Mouse (Mus musculus) forebrain, embryonic 16.5 days (tissue): ENCODE data around the gene Pabpn1. TPM values are rescaled to one million over a fixed set of nuclear protein-coding genes. Genes with fewer than 3 reads are reported as not detected.

ENCODE experiments used
- ATAC-seq: fragments of 200-750 bp; cut with Nextera tagmentation; 2 replicates; pipeline ENCODE4 v1.8.0; 2017; ENCODE audit warnings: mild to moderate bottlenecking, moderate library complexity
- H3K27ac ChIP-seq: fragments of 300-500 bp; sonication (generic); 2 replicates; pipeline ENCODE4 v1.5.1; 2014; ENCODE audit warnings: low read length, control low read depth
- H3K27me3 ChIP-seq: fragments of 300-500 bp; sonication (generic); replicated peaks from 2 replicates; pipeline ENCODE4 v1.6.1; 2014; ENCODE audit warnings: low read length; ENCODE audit not compliant: control insufficient read depth, insufficient read depth
- H3K36me3 ChIP-seq: fragments of 300-500 bp; sonication (generic); 2 replicates; pipeline ENCODE4 v1.6.1; 2014; ENCODE audit not compliant: control insufficient read depth, insufficient read depth
- H3K4me1 ChIP-seq: fragments of 300-500 bp; sonication (generic); replicated peaks from 2 replicates; pipeline ENCODE4 v1.6.1; 2014; ENCODE audit warnings: low read length; ENCODE audit not compliant: control insufficient read depth, insufficient read depth
- H3K4me2 ChIP-seq: fragments of 300-500 bp; sonication (generic); 2 replicates; pipeline ENCODE4 v1.6.1; 2014; ENCODE audit warnings: mild to moderate bottlenecking, low read length, control low read depth
- H3K4me3 ChIP-seq: fragments of 300-500 bp; sonication (generic); replicated peaks from 2 replicates; pipeline ENCODE4 v1.5.1; 2014; ENCODE audit warnings: mild to moderate bottlenecking, low read length, control low read depth
- H3K9ac ChIP-seq: fragments of 300-500 bp; sonication (generic); replicated peaks from 2 replicates; pipeline ENCODE4 v1.6.1; 2014; ENCODE audit warnings: low read depth, low read length, control low read depth
- H3K9me3 ChIP-seq: fragments of 300-500 bp; sonication (generic); 2 replicates; pipeline ENCODE4 v1.6.1; 2016; ENCODE audit warnings: low read length; ENCODE audit not compliant: control insufficient read depth
- WGBS: fragments of 180-500 bp; shearing (Covaris S2); extraction: QIAGEN DNeasy Blood & Tissue Kit; methylation state at CpG from one replicate; pipeline ENCODE4 v1.1.7; 2014; 5-methylcytosine and 5-hydroxymethylcytosine counted together
- polyA plus RNA-seq: library from polyadenylated mRNA; unstranded; fragments of >200 nt; fragmentation: Nextera tagmentation; extraction: Ambion mirVana; gene quantifications from 2 replicates; pipeline ENCODE4 v1.2.1, GENCODE M21; 2015

Gene Pabpn1
- polyA plus RNA-seq, 1 experiment from 2014 or later: 150 TPM

DNA sequence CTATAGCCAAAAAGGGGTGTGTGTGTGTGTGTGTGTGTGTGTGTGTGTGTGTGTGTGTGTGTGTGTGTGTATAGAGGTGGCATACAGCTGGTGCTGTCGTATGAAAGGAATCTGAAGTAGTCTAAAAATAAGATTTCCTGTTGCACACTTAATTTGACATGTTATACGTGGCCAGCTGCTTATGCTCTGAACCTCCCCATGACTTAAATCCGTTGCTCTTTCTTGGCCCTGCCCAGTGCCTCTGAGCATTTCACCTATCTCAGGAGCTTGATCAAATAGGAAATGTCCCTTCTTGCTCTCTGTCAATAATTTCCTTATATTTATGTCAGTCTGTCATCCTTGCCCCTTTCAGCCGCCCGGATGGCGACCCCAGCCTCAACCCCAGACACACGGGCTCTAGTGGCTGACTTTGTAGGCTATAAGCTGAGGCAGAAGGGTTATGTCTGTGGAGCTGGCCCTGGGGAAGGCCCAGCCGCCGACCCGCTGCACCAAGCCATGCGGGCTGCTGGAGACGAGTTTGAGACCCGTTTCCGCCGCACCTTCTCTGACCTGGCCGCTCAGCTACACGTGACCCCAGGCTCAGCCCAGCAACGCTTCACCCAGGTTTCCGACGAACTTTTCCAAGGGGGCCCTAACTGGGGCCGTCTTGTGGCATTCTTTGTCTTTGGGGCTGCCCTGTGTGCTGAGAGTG, 8.1 kb upstream of the Pabpn1 start:
- H3K4me2 ChIP-seq: peak overlapping the region; percentile 90
- 26% methylated on average over 21 of the region's 21 CpGs for WGBS
- H3K27ac ChIP-seq: peak overlapping the region; percentile 74
- H3K36me3 ChIP-seq: no peaks in the 10 kb centered on the region
- ATAC-seq: no peak
- no peaks in the 10 kb centered on the region for H3K27me3 ChIP-seq
- H3K4me1 ChIP-seq: peaks cover 23% of the 10 kb centered on the region
- H3K9me3 ChIP-seq: no peaks in the 10 kb centered on the region
- peak overlapping the region; percentile 69 for H3K9ac ChIP-seq
- peak overlapping the region; percentile 55 for H3K4me3 ChIP-seq

DNA sequence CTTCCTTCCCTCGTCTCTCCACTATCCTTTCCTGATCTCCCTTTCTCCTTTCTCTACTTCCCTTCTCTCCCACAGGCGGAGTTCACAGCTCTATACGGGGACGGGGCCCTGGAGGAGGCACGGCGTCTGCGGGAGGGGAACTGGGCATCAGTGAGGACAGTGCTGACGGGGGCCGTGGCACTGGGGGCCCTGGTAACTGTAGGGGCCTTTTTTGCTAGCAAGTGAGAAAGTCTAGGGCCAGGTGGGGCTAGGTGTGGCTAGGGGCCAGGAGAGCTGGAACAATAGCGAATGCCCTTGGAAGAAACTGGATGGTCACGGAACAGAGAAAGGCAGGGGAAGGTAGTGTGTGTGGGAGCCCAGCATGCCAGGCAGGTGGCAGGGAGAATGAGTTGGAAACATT, 7.0 kb upstream of the Pabpn1 start:
- Histone ChIP-seq H3K27ac (no peak overlapping the region), H3K9me3 (no peaks in the 10 kb centered on the region), H3K9ac (no peak overlapping the region), H3K27me3 (no peaks in the 10 kb centered on the region), H3K4me2 (no peak overlapping the region), H3K36me3 (no peaks in the 10 kb centered on the region), H3K4me3 (no peak overlapping the region), H3K4me1 (peaks cover 23% of the 10 kb centered on the region)
- no peak for ATAC-seq
- WGBS: 93% methylated on average over 11 of the region's 11 CpGs

DNA sequence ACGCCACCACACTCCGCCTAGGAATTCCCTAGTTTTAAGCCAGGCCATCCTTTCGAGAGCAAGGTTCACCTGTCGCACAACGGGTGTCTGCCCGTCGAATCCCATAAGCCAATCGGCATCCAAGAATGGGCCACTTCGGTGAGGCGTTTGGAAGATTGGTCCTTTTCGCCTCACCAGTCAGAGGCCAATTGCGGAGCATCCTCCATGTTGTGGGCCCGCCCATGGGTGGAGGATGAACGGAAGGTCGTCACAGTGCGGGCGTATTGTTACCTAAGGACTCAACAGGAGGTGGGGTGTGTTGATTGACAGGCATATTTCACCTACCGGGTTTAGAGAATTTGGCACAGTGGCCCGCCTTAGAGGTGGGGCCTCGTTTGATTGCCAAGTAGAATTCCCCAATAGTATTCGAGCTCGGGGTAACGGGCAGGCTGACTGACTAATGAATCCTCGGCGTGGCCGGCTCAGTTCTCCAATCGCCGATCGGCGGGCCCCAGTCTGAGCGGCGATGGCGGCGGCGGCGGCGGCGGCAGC, 1.4 kb downstream of the Pabpn1 start:
- Histone ChIP-seq H3K4me3 (peak overlapping the region; percentile 94), H3K27me3 (no peaks in the 10 kb centered on the region), H3K4me2 (peak overlapping the region; percentile 59), H3K36me3 (peaks cover 19% of the 10 kb centered on the region), H3K9me3 (no peaks in the 10 kb centered on the region), H3K27ac (peak overlapping the region; percentile 95), H3K9ac (peak overlapping the region; percentile 91), H3K4me1 (peaks cover 18% of the 10 kb centered on the region)
- ATAC-seq: peak; percentile 99
- WGBS: under 1% methylated on average over 38 of the region's 38 CpGs

DNA sequence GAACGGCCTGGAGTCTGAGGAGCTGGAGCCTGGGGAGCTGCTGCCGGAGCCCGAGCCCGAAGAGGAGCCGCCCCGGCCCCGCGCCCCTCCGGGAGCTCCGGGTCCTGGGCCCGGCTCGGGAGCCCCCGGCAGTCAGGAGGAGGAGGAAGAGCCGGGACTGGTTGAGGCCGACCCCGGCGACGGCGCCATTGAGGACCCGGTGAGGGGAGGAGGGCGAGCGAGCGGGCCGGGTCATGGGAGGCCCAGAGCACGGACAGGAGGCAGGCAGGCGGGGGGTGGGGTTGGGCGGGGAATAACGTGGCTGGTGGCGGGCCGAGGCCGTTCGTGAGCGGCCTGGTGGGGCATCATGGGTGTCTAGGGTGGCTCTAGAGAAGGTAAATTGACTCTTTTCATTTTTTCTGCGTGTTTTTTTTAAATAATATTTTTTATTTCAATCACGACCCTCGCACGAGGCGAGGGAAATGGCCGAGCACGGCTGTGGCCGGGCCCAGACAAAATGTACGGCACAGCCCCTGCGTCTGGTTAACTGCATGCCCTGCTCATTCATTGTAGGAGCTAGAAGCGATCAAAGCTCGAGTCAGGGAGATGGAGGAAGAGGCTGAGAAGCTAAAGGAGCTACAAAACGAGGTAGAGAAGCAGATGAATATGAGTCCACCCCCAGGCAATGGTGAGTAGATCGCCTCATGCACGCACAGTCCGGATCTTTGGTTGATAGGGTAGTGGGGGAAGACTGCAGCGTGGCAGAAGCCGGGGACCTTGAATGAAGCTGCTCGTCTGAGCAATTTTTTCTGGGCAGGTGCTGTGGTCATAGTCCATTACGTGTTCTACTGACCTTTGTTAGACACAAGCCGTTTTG, 2.2 kb downstream of the Pabpn1 start:
- Histone ChIP-seq H3K9ac (peak overlapping the region; percentile 91), H3K4me3 (peak overlapping the region; percentile 94), H3K4me1 (peaks cover 18% of the 10 kb centered on the region), H3K36me3 (peaks cover 22% of the 10 kb centered on the region), H3K27ac (peak overlapping the region; percentile 95), H3K9me3 (no peaks in the 10 kb centered on the region), H3K27me3 (no peaks in the 10 kb centered on the region), H3K4me2 (peak overlapping the region; percentile 84)
- peak; percentile 39 for ATAC-seq
- 0% methylated on average over 47 of the region's 54 CpGs for WGBS

DNA sequence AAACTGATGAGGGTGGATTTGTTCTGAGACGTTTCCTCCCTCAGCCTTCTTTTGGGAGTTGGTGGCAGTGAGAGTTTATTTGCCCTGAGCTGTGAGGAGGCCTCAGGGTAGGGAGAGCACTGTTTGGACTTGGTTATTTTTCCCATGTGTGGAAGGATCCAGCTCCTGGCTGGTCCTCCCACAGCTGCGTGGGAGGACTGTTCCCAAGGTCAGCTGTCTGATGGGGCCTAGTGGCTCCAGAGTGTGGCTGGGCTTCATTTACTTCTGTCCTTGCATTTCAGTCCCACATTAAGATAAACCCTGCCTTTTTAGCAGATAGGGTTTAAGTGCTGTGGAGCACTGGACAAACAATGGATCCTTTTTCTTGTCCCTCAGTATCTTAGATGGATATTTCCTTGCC, 5.1 kb downstream of the Pabpn1 start:
- Histone ChIP-seq H3K9me3 (no peaks in the 10 kb centered on the region), H3K36me3 (peaks cover 22% of the 10 kb centered on the region), H3K27me3 (no peaks in the 10 kb centered on the region), H3K4me3 (no peak overlapping the region), H3K9ac (no peak overlapping the region), H3K4me1 (peaks cover 18% of the 10 kb centered on the region), H3K27ac (no peak overlapping the region), H3K4me2 (no peak overlapping the region)
- ATAC-seq: no peak
- WGBS: 71% methylated on average over 2 of the region's 2 CpGs

- 2% methylated on average over 3 of the region's 3 CpGs for WGBS
- H3K27ac ChIP-seq: no peak overlapping the region
Measured at GRCm38 (mm10) chr14:54900383-54900782, 8.1 kb downstream of the Pabpn1 start.

DNA sequence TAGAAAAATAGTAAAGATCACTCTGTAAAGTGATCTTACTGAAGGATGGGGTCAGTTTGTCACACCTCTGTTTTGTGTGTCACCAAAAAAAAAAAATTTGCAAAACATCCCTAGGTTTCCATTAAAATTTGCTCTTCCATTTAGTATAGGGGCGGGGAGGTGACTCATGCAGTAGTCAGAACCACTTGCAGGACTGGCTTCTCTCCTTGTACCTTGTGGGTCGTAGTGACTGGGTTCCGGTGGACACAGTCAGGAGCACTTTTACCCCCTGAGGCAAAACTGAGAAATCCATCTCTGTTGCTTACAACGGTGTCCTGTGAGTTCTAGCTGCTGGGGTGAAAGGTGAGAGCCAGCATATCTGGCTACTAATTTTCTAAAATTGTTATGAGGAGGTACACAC, 11.3 kb downstream of the Pabpn1 start:
- WGBS: 97% methylated on average over 4 of the region's 4 CpGs
- H3K9me3 ChIP-seq: no peaks in the 10 kb centered on the region
- no peak for ATAC-seq
- H3K27me3 ChIP-seq: no peaks in the 10 kb centered on the region
- peaks cover under 1% of the 10 kb centered on the region; the same call in 1 of the 2 replicates for H3K4me1 ChIP-seq
- H3K4me2 ChIP-seq: no peak overlapping the region
- no peak overlapping the region for H3K4me3 ChIP-seq
- peaks cover 31% of the 10 kb centered on the region for H3K36me3 ChIP-seq
- H3K9ac ChIP-seq: no peak overlapping the region
- no peak overlapping the region for H3K27ac ChIP-seq

More at GRCm38 (mm10) chr14:54900383-54900782, 8.1 kb downstream of the Pabpn1 start:
- no peak overlapping the region for H3K4me3 ChIP-seq
- H3K4me2 ChIP-seq: no peak overlapping the region
- no peaks in the 10 kb centered on the region for H3K27me3 ChIP-seq
- ATAC-seq: peak; percentile 70
- H3K4me1 ChIP-seq: peaks cover 12% of the 10 kb centered on the region
- no peaks in the 10 kb centered on the region for H3K9me3 ChIP-seq
- no peak overlapping the region for H3K9ac ChIP-seq
- peaks cover 27% of the 10 kb centered on the region for H3K36me3 ChIP-seq

DNA sequence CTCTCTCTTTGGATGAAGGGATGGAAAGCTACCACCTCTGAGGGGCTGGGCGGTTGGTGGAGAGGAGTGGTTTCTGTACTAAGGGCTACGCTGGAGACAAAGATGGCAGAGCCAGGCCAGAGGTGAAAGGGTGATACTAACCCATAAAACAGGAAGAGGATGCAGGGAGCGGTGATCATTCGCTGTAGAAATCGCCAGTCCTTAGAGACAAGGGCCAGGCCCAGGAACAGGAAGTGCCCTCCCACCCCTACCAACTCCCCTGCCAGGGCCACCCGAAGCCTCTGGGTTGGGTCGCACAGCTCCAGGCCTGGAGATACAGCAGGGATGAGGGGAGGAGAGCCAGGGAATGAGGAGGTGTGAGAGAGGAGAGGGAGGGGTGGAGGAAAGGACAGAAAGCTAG, 16.4 kb downstream of the Pabpn1 start:
- H3K9ac ChIP-seq: 0 out of 2 replicates have a peak overlapping the region, but pooled peaks have one; percentile 9

More for the DNA sequence above, 16.4 kb downstream of the Pabpn1 start:
- no peak for ATAC-seq
- Histone ChIP-seq H3K9me3 (no peaks in the 10 kb centered on the region), H3K4me3 (no peak overlapping the region), H3K4me2 (no peak overlapping the region), H3K27ac (no peak overlapping the region), H3K36me3 (peaks cover 30% of the 10 kb centered on the region), H3K4me1 (peaks cover 25% of the 10 kb centered on the region), H3K27me3 (no peaks in the 10 kb centered on the region)
- 94% methylated on average over 7 of the region's 7 CpGs for WGBS
